Mouse (Mus musculus) neural tube, embryonic 11.5 days (tissue): ENCODE measurements around the gene Gm20481. TPM values are rescaled to one million over a fixed set of nuclear protein-coding genes. Genes with fewer than 3 reads are reported as not detected.
"Not testable (repeated sequence)": the region's sequence is repeated elsewhere in the genome, so short reads cannot be mapped to it uniquely, and the experiment has no call there.

Experiments
- ATAC-seq: fragments of 200-750 bp; cut with Nextera tagmentation; 2 replicates; pipeline ENCODE4 v1.8.0; 2017; ENCODE audit warnings: moderate number of reproducible peaks, mild to moderate bottlenecking, moderate TSS enrichment, moderate library complexity; ENCODE audit not compliant: insufficient read depth, low FRiP score, low TSS enrichment
- DNase-seq: peaks from one replicate; pipeline ENCODE4 v3.0.0-alpha.2; 2015; ENCODE audit warnings: low spot score
- H3K27ac ChIP-seq: fragments of 300-500 bp; sonication (generic); 2 replicates; pipeline ENCODE4 v1.5.1; 2014; ENCODE audit warnings: low read depth, mild to moderate bottlenecking, low read length
- H3K27me3 ChIP-seq: fragments of 300-500 bp; sonication (generic); 2 replicates; pipeline ENCODE4 v1.6.1; 2014; ENCODE audit warnings: mild to moderate bottlenecking, low read length, mixed read lengths; ENCODE audit not compliant: control insufficient read depth, insufficient read depth
- H3K36me3 ChIP-seq: fragments of 300-500 bp; sonication (generic); 2 replicates; pipeline ENCODE4 v1.6.1; 2014; ENCODE audit warnings: mild to moderate bottlenecking, low read length, moderate library complexity, mixed read lengths; ENCODE audit not compliant: control insufficient read depth, insufficient read depth
- H3K4me1 ChIP-seq: fragments of 300-500 bp; sonication (generic); 2 replicates; pipeline ENCODE4 v1.6.1; 2014; ENCODE audit warnings: low read length, mixed read lengths; ENCODE audit not compliant: control insufficient read depth, insufficient read depth
- H3K4me2 ChIP-seq: fragments of 300-500 bp; sonication (generic); 2 replicates; pipeline ENCODE4 v1.6.1; 2014; ENCODE audit warnings: low read depth, mild to moderate bottlenecking, moderate library complexity
- H3K4me3 ChIP-seq: fragments of 300-500 bp; sonication (generic); 2 replicates; pipeline ENCODE4 v1.5.1; 2014; ENCODE audit warnings: low read depth, low read length
- H3K9ac ChIP-seq: fragments of 300-500 bp; sonication (generic); 2 replicates; pipeline ENCODE4 v1.6.1; 2014; ENCODE audit warnings: mild to moderate bottlenecking, low read length
- H3K9me3 ChIP-seq: fragments of 300-500 bp; sonication (generic); 2 replicates; pipeline ENCODE4 v1.6.1; 2016; ENCODE audit warnings: low read length; ENCODE audit not compliant: control insufficient read depth
- WGBS: fragments of 180-500 bp; shearing (Covaris S2); extraction: QIAGEN DNeasy Blood & Tissue Kit; methylation state at CpG from one replicate; pipeline ENCODE4 v1.1.7; 2014; 5-methylcytosine and 5-hydroxymethylcytosine counted together
- polyA plus RNA-seq: library from polyadenylated mRNA; unstranded; fragments of >200 nt; fragmentation: Nextera tagmentation; extraction: Ambion mirVana; gene quantifications from 2 replicates; pipeline ENCODE4 v1.2.1, GENCODE M21; 2014

Gm20481 gene
- polyA plus RNA-seq, 1 experiment from 2014 or later, result not detected

- H3K36me3 ChIP-seq, ATAC-seq, DNase-seq: not testable (repeated sequence)
These were observed 25.5 kb downstream of the Gm20481 start for GRCm38 (mm10) chr17:34995192-34995591.

GRCm38 (mm10) chr17:34995927-34996326 lies 26.2 kb downstream of the Gm20481 start:
- not testable (repeated sequence) for H3K4me1 ChIP-seq, H3K9me3 ChIP-seq, H3K9ac ChIP-seq, H3K27ac ChIP-seq, H3K27me3 ChIP-seq, H3K4me3 ChIP-seq, ATAC-seq, H3K36me3 ChIP-seq, H3K4me2 ChIP-seq
- WGBS, result 97% methylated on average over 4 of the region's 4 CpGs
- DNase-seq, result peak; percentile 1

More at GRCm38 (mm10) chr17:34995192-34995591, 25.5 kb downstream of the Gm20481 start:
- not testable (repeated sequence) for H3K27ac ChIP-seq, H3K9me3 ChIP-seq, H3K4me3 ChIP-seq, H3K9ac ChIP-seq, H3K27me3 ChIP-seq, H3K4me2 ChIP-seq, H3K4me1 ChIP-seq
- WGBS, result 95% methylated on average over 4 of the region's 4 CpGs

GRCm38 (mm10) chr17:34996411-34997141 lies 26.9 kb downstream of the Gm20481 start:
- H3K27me3 ChIP-seq, result no peaks in the 10 kb centered on the region
- H3K9me3 ChIP-seq, result no peaks in the 10 kb centered on the region
- DNase-seq, result peak; percentile 8
- no peak overlapping the region for H3K27ac ChIP-seq
- no peaks in the 10 kb centered on the region for H3K36me3 ChIP-seq
- no peak overlapping the region for H3K4me2 ChIP-seq
- H3K9ac ChIP-seq, result no peak overlapping the region
- H3K4me3 ChIP-seq, result no peak overlapping the region
- H3K4me1 ChIP-seq, result no peaks in the 10 kb centered on the region
- ATAC-seq, result no peak
- 87% methylated on average over 12 of the region's 14 CpGs for WGBS

GRCm38 (mm10) chr17:34997142-34997483 lies 27.4 kb downstream of the Gm20481 start:
- DNase-seq, result no peak
- Histone ChIP-seq H3K4me2 (no peak overlapping the region), H3K9ac (no peak overlapping the region), H3K4me1 (no peaks in the 10 kb centered on the region), H3K9me3 (no peaks in the 10 kb centered on the region), H3K27me3 (no peaks in the 10 kb centered on the region), H3K27ac (no peak overlapping the region), H3K36me3 (no peaks in the 10 kb centered on the region), H3K4me3 (no peak overlapping the region)
- ATAC-seq, result no peak
- WGBS, result 90% methylated on average over 5 of the region's 5 CpGs

GRCm38 (mm10) chr17:34998526-34999430 lies 29.1 kb downstream of the Gm20481 start:
- DNase-seq, result peak; percentile 7
- H3K4me2 ChIP-seq, result peak overlapping the region; percentile 38; the same call in 1 of the 2 replicates
- H3K9ac ChIP-seq, result no peak overlapping the region
- ATAC-seq, result no peak
- peaks cover 11% of the 10 kb centered on the region for H3K4me1 ChIP-seq
- H3K36me3 ChIP-seq, result no peaks in the 10 kb centered on the region
- H3K27me3 ChIP-seq, result no peaks in the 10 kb centered on the region
- no peak overlapping the region for H3K4me3 ChIP-seq
- no peaks in the 10 kb centered on the region for H3K9me3 ChIP-seq
- WGBS, result 95% methylated on average over 15 of the region's 15 CpGs
- no peak overlapping the region for H3K27ac ChIP-seq

- Histone ChIP-seq H3K4me2 (peak overlapping the region; percentile 96), H3K27ac (peak overlapping the region; percentile 92), H3K4me1 (peaks cover 11% of the 10 kb centered on the region), H3K9ac (peak overlapping the region; percentile 77), H3K4me3 (peak overlapping the region; percentile 76)
- 27% methylated on average over 29 of the region's 32 CpGs for WGBS
- H3K36me3 ChIP-seq, H3K9me3 ChIP-seq, H3K27me3 ChIP-seq, ATAC-seq: not testable (repeated sequence)
- peak; percentile 35 for DNase-seq
These were observed 30.4 kb downstream of the Gm20481 start for GRCm38 (mm10) chr17:34999871-35000716.

GRCm38 (mm10) chr17:35000717-35001451 lies 31.2 kb downstream of the Gm20481 start, which contains the start of gene Vars:
Gene Vars, plus strand, starts transcription at chr17:35000987.
- H3K9ac ChIP-seq, result peak within 1 kb of the TSS; percentile 77
- H3K4me1 ChIP-seq, result peaks cover 11% of the 10 kb centered on the region
- peak within 1 kb of the TSS; percentile 76 for H3K4me3 ChIP-seq
- under 1% methylated on average over 79 of the region's 83 CpGs for WGBS
- peak; percentile 87 for ATAC-seq
- H3K4me2 ChIP-seq, result peak within 1 kb of the TSS; percentile 96
- peak within 1 kb of the TSS; percentile 92 for H3K27ac ChIP-seq
- H3K36me3 ChIP-seq, result peaks cover 11% of the 10 kb centered on the region
- H3K27me3 ChIP-seq, result no peaks in the 10 kb centered on the region
- no peaks in the 10 kb centered on the region for H3K9me3 ChIP-seq
- DNase-seq, result peak; percentile 95
